Mouse (Mus musculus): Measurements from ENCODE around the gene Slc22a18.

DNA sequence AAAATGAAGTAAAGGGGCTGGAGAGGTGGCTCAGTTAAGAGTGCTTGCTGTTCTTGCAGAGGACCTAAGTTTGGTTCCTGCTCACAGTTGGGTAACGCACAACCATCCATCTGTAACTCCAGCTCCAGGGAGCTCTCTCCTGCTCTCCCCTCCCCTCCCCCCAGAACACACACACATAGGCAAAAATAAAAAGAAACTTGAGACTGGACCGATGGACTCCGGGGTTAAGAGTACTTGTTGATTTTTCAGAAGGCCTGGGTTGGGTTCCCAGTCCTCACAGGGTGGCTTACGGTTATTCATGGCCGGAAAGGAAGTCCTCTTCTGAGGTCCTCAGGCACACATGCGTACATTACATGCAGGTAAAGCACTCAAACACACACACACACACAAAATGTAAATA lies 30.4 kb downstream of the Slc22a18 start:
- TF ChIP-seq CTCF (IDR thresholded peaks at IDR 0.05; ENCODE audit: borderline replicate concordance, extremely low read depth, insufficient read depth, insufficient read length) (no peak), POLR2A (IDR thresholded peaks at IDR 0.05; ENCODE audit: borderline replicate concordance, extremely low read depth, insufficient read depth, insufficient read length, poor library complexity, severe bottlenecking) (no peak)

Data from brain, embryonic 14.5 days (tissue).